Mouse (Mus musculus): ENCODE measurements around the gene Fig4.

GRCm38 (mm10) chr10:41249006-41249659, 53.9 kb downstream of the Fig4 start:
- no peak for TF ChIP-seq CTCF (conservative IDR thresholded peaks at IDR 0.05; ENCODE audit: low read length)
- TF ChIP-seq POU5F1 (IDR thresholded peaks at IDR 0.05; ENCODE audit: borderline replicate concordance, low read length), result no peak
- TF ChIP-seq NANOG (IDR thresholded peaks at IDR 0.05; ENCODE audit: borderline replicate concordance, low read length), result no peak
